Mouse (Mus musculus): ENCODE data around the gene Tbx1.

GRCm38 (mm10) chr16:18555235-18555935 lies 35.1 kb downstream of the Tbx1 start:
- TF ChIP-seq CTCF (IDR thresholded peaks at IDR 0.05; ENCODE audit: control insufficient read depth, insufficient read depth, insufficient replicate concordance, low read depth, low read length) (no peak), POLR2A (IDR thresholded peaks at IDR 0.05; ENCODE audit: control insufficient read depth, low read depth, low read length) (no peak)

Measured in testis, adult 2 months (tissue).